Mouse (Mus musculus): ENCODE measurements around the gene Disc1. TPM values are rescaled to one million over a fixed set of nuclear protein-coding genes. Genes with fewer than 3 reads are reported as not detected.

Gene Disc1
- polyA plus RNA-seq, 1 experiment from 2014 or later = 2.1 TPM

GRCm38 (mm10) chr8:125098050-125098449 lies 44.1 kb downstream of the Disc1 start:
- 76% methylated on average over 5 of the region's 5 CpGs for WGBS
- Histone ChIP-seq H3K9me3 (no peaks in the 10 kb centered on the region), H3K4me1 (replicated peaks) (no peaks in the 10 kb centered on the region), H3K36me3 (no peaks in the 10 kb centered on the region), H3K9ac (no peak overlapping the region), H3K27ac (replicated peaks) (no peak overlapping the region), H3K4me2 (no peak overlapping the region), H3K4me3 (no peak overlapping the region), H3K27me3 (no peaks in the 10 kb centered on the region)
- no peak for ATAC-seq (ENCODE audit: low read depth)

- no peaks in the 10 kb centered on the region for H3K9me3 ChIP-seq
- WGBS = 75% methylated on average over 13 of the region's 13 CpGs
- H3K27ac ChIP-seq (replicated peaks) = no peak overlapping the region
- H3K4me2 ChIP-seq = no peak overlapping the region
- H3K9ac ChIP-seq = no peak overlapping the region
- H3K4me1 ChIP-seq (replicated peaks) = no peaks in the 10 kb centered on the region
- no peak overlapping the region for H3K4me3 ChIP-seq
- no peak for ATAC-seq (ENCODE audit: low read depth)
- H3K27me3 ChIP-seq = no peaks in the 10 kb centered on the region
- H3K36me3 ChIP-seq = no peaks in the 10 kb centered on the region
Observed at GRCm38 (mm10) chr8:125102303-125102702, 48.3 kb downstream of the Disc1 start.

DNA sequence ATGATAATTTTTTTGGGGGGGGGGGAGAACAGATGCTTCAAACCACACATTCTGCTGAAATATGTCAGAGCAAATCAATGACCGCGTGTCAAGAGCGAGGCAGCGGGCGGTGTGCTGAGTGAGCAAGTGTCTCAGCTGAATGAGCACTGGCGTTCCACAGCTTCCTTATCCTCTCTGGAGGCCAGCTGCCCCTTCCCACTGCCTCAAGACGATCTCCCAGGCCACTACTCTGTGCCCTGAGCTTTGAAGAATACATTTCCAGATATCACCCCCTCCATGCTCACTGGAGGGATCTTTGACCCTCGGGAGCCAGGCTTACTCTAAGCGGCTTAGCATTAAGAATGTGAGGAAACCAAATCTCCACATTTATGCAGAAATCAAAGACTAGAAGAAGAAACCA lies 59.2 kb downstream of the Disc1 start:
- Histone ChIP-seq H3K27me3 (no peaks in the 10 kb centered on the region), H3K9ac (no peak overlapping the region), H3K36me3 (no peaks in the 10 kb centered on the region), H3K27ac (replicated peaks) (no peak overlapping the region; the same call in 1 of the 2 replicates), H3K4me1 (replicated peaks) (no peaks in the 10 kb centered on the region), H3K9me3 (no peaks in the 10 kb centered on the region), H3K4me3 (no peak overlapping the region), H3K4me2 (no peak overlapping the region)
- ATAC-seq (ENCODE audit: low read depth) = no peak
- 74% methylated on average over 9 of the region's 9 CpGs for WGBS

- no peak for ATAC-seq (ENCODE audit: low read depth)
- Histone ChIP-seq H3K27me3 (no peaks in the 10 kb centered on the region), H3K9me3 (no peaks in the 10 kb centered on the region), H3K4me3 (no peak overlapping the region), H3K36me3 (no peaks in the 10 kb centered on the region), H3K27ac (replicated peaks) (no peak overlapping the region), H3K4me1 (replicated peaks) (no peaks in the 10 kb centered on the region), H3K4me2 (no peak overlapping the region), H3K9ac (no peak overlapping the region)
- 85% methylated on average over 3 of the region's 3 CpGs for WGBS
Observed at GRCm38 (mm10) chr8:125113831-125114230, 59.8 kb downstream of the Disc1 start.

GRCm38 (mm10) chr8:125115321-125115720 lies 61.3 kb downstream of the Disc1 start:
- Histone ChIP-seq H3K4me3 (no peak overlapping the region), H3K36me3 (no peaks in the 10 kb centered on the region), H3K9me3 (no peaks in the 10 kb centered on the region), H3K27me3 (no peaks in the 10 kb centered on the region), H3K9ac (no peak overlapping the region), H3K4me1 (replicated peaks) (no peaks in the 10 kb centered on the region), H3K27ac (replicated peaks) (no peak overlapping the region), H3K4me2 (no peak overlapping the region)
- no peak for ATAC-seq (ENCODE audit: low read depth)
- WGBS = 84% methylated on average over 5 of the region's 5 CpGs

DNA sequence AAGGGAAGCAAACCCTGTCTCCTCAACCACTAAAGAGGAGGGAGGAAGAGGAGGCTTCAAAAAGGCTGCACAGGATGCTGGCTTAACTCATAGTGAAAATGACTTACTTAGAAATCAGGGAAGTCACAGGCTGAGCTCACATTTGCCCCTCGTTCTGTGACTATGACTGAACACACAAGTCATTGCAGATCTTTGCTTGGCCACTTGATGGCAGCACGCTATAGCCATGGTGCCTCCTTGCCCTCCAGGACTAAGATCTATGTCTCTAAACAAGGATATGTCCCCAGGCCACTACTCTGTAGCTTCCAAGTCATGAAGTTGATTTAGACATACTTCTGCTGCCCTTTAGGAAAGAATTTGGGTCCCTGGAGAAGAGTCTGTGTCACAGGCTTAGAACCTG lies 62.6 kb downstream of the Disc1 start:
- Histone ChIP-seq H3K36me3 (no peaks in the 10 kb centered on the region), H3K4me2 (no peak overlapping the region), H3K27ac (replicated peaks) (no peak overlapping the region), H3K9ac (no peak overlapping the region), H3K27me3 (no peaks in the 10 kb centered on the region), H3K9me3 (no peaks in the 10 kb centered on the region), H3K4me3 (no peak overlapping the region), H3K4me1 (replicated peaks) (0 out of 2 replicates have a peak, but pooled peaks cover 4% of the 10 kb centered on the region)
- WGBS = 17% methylated on average over 2 of the region's 2 CpGs
- no peak for ATAC-seq (ENCODE audit: low read depth)

- Histone ChIP-seq H3K27me3 (peaks cover 7% of the 10 kb centered on the region; the same call in 1 of the 2 replicates), H3K4me2 (no peak overlapping the region), H3K36me3 (no peaks in the 10 kb centered on the region), H3K27ac (replicated peaks) (no peak overlapping the region), H3K9ac (no peak overlapping the region), H3K4me3 (no peak overlapping the region), H3K4me1 (replicated peaks) (0 out of 2 replicates have a peak, but pooled peaks cover 2% of the 10 kb centered on the region), H3K9me3 (no peaks in the 10 kb centered on the region)
- ATAC-seq (ENCODE audit: low read depth) = no peak
- 87% methylated on average over 4 of the region's 4 CpGs for WGBS
Observed at GRCm38 (mm10) chr8:125126482-125126881, 72.5 kb downstream of the Disc1 start.

- ATAC-seq (ENCODE audit: low read depth) = no peak
- H3K9me3 ChIP-seq = no peaks in the 10 kb centered on the region
- WGBS = 87% methylated on average over 7 of the region's 7 CpGs
- H3K4me3 ChIP-seq = no peak overlapping the region
- H3K4me1 ChIP-seq (replicated peaks) = 0 out of 2 replicates have a peak, but pooled peaks cover 2% of the 10 kb centered on the region
- H3K27ac ChIP-seq (replicated peaks) = no peak overlapping the region
- H3K36me3 ChIP-seq = no peaks in the 10 kb centered on the region
- no peak overlapping the region for H3K9ac ChIP-seq
- H3K4me2 ChIP-seq = no peak overlapping the region
- H3K27me3 ChIP-seq = peaks cover 7% of the 10 kb centered on the region; the same call in 1 of the 2 replicates
Observed at GRCm38 (mm10) chr8:125127621-125128020, 73.6 kb downstream of the Disc1 start.

DNA sequence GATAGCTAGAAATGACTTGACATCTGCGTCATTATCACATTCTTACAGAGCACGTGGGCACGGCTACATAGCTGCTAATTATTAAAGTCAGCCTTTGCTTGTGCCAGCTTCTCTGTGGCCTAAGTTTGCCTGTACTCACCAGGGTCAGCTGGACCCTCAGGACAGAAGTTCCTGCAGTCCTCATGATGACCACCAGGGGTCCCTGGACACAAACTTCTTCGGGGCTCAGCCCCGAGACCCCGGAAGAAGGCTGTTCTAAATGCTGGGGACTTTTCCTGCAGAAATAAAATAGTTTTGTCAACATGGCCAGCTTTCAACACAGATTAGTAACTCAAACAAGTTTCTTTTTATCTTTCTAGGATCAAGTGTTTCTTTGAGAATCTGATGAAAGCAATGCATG lies 74.3 kb downstream of the Disc1 start:
- Histone ChIP-seq H3K27me3 (peaks cover 7% of the 10 kb centered on the region; the same call in 1 of the 2 replicates), H3K4me2 (no peak overlapping the region), H3K9ac (no peak overlapping the region), H3K36me3 (no peaks in the 10 kb centered on the region), H3K4me3 (no peak overlapping the region), H3K9me3 (no peaks in the 10 kb centered on the region), H3K27ac (replicated peaks) (no peak overlapping the region), H3K4me1 (replicated peaks) (0 out of 2 replicates have a peak, but pooled peaks cover 2% of the 10 kb centered on the region)
- no peak for ATAC-seq (ENCODE audit: low read depth)
- 26% methylated on average over 6 of the region's 6 CpGs for WGBS

DNA sequence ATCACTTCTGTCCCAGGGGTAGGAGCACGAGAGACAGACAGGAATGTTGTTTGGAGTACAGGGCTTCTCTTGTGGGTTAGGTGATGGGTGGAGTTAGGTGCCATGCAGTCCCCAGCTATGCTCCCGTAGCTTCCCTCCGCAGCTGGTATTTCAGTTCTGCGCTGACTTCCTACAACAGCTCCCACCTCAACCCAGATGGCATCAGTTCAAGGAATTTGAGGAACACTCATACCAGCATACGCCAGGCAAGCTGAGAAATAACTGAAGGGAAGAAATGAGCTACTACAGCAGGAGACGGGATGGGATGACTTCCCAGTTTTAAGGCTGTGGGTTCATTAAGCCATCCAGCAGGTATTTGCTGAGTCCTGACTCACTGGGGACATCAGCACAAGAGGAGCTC lies 76.8 kb downstream of the Disc1 start:
- Histone ChIP-seq H3K4me1 (replicated peaks) (peaks cover 14% of the 10 kb centered on the region), H3K27me3 (peaks cover 7% of the 10 kb centered on the region; the same call in 1 of the 2 replicates), H3K9me3 (no peaks in the 10 kb centered on the region), H3K36me3 (no peaks in the 10 kb centered on the region), H3K27ac (replicated peaks) (no peak overlapping the region), H3K9ac (no peak overlapping the region), H3K4me2 (no peak overlapping the region), H3K4me3 (no peak overlapping the region)
- ATAC-seq (ENCODE audit: low read depth) = no peak
- WGBS = 84% methylated on average over 6 of the region's 6 CpGs

DNA sequence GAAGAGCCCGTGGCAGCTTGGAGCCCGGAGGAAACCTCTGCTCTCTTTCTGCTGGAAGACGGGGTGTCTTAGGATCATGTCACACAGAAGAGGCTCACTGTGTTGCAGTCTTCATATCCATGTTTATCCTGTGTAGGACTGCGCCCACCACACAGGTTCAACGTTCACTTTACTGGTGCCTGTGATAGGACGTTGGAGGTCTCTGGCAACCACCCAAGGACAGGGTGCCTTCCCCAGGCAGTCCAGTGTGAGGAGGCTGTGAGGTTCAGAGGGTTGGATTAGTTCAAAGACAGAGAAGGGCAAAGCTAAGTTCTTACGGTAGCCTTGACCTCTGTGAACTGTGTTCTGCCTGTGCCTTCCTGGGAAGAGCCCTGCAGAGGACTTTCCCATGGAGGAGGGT lies 77.3 kb downstream of the Disc1 start:
- no peaks in the 10 kb centered on the region for H3K9me3 ChIP-seq
- no peak overlapping the region for H3K9ac ChIP-seq
- no peak overlapping the region for H3K4me2 ChIP-seq
- H3K36me3 ChIP-seq = no peaks in the 10 kb centered on the region
- peaks cover 7% of the 10 kb centered on the region; the same call in 1 of the 2 replicates for H3K27me3 ChIP-seq
- peaks cover 14% of the 10 kb centered on the region for H3K4me1 ChIP-seq (replicated peaks)
- no peak for ATAC-seq (ENCODE audit: low read depth)
- no peak overlapping the region for H3K27ac ChIP-seq (replicated peaks)
- H3K4me3 ChIP-seq = no peak overlapping the region
- 82% methylated on average over 7 of the region's 7 CpGs for WGBS

- no peak overlapping the region for H3K4me2 ChIP-seq
- ATAC-seq (ENCODE audit: low read depth) = no peak
- WGBS = 79% methylated on average over 11 of the region's 11 CpGs
Observed at GRCm38 (mm10) chr8:125133685-125134114, 79.7 kb downstream of the Disc1 start.

GRCm38 (mm10) chr8:125134876-125135275 lies 80.9 kb downstream of the Disc1 start:
- H3K4me2 ChIP-seq = 0 out of 2 replicates have a peak overlapping the region, but pooled peaks have one; percentile 0
- no peak for ATAC-seq (ENCODE audit: low read depth)
- H3K4me1 ChIP-seq (replicated peaks) = peaks cover 35% of the 10 kb centered on the region
- H3K27me3 ChIP-seq = no peaks in the 10 kb centered on the region
- peak overlapping the region; percentile 46 for H3K27ac ChIP-seq (replicated peaks)
- no peaks in the 10 kb centered on the region for H3K9me3 ChIP-seq
- no peaks in the 10 kb centered on the region for H3K36me3 ChIP-seq
- 24% methylated on average over 10 of the region's 10 CpGs for WGBS
- H3K9ac ChIP-seq = no peak overlapping the region
- H3K4me3 ChIP-seq = no peak overlapping the region

More at GRCm38 (mm10) chr8:125133685-125134114, 79.7 kb downstream of the Disc1 start:
- Histone ChIP-seq H3K4me3 (no peak overlapping the region), H3K36me3 (no peaks in the 10 kb centered on the region), H3K9me3 (no peaks in the 10 kb centered on the region), H3K27ac (replicated peaks) (no peak overlapping the region), H3K4me1 (replicated peaks) (peaks cover 23% of the 10 kb centered on the region), H3K9ac (no peak overlapping the region), H3K27me3 (no peaks in the 10 kb centered on the region)

All from neural tube, embryonic 13.5 days (tissue).